ENCODE assay signal across 10 mouse cellular contexts in genomic region chr11:11855061-11855672, GRCm38 (mm10). TPM values are rescaled to one million over a fixed set of nuclear protein-coding genes. Genes with fewer than 3 reads are reported as not detected.
DNase-seq lines count a peak whose midpoint lies in the region; ATAC-seq and TF ChIP-seq lines count a peak whose summit lies in the region.
"Had no signal": no experiment of that assay in that cellular context is flagged by ENCODE, and none has a peak within 500 bp of the region (broad histone marks: within the 10 kb centered on the region; RNA-seq: fewer than 3 reads in every experiment).

No protein-coding gene starts in this region.

- H3K4me3 ChIP-seq in gastrocnemius, adult 2 months = peak overlapping the region; percentile 23; the same call in 1 of the 2 replicates
- H3K4me3 ChIP-seq in lung, postnatal 0 days (ENCODE audit: low read depth, low read length) = no peak overlapping the region
- no peak overlapping the region for H3K4me3 ChIP-seq in intestine, embryonic 15.5 days (replicated peaks)
- H3K4me3 ChIP-seq in neural tube, embryonic 15.5 days (replicated peaks) = no peak overlapping the region

- no peaks in the 10 kb centered on the region for H3K36me3 ChIP-seq in lung, postnatal 0 days (ENCODE audit: insufficient read depth, low read length)
- no peaks in the 10 kb centered on the region; the same call in 1 of the 2 replicates for H3K36me3 ChIP-seq in intestine, embryonic 15.5 days
- no peaks in the 10 kb centered on the region for H3K36me3 ChIP-seq in neural tube, embryonic 15.5 days

- TF ChIP-seq CTCF in gastrocnemius, adult 2 months (IDR thresholded peaks at IDR 0.05) = no peak
- TF ChIP-seq CTCF in lung, postnatal 0 days (IDR thresholded peaks at IDR 0.05) = no peak

- no peaks in the 10 kb centered on the region for H3K9me3 ChIP-seq in lung, postnatal 0 days (ENCODE audit: low read length)
- H3K9me3 ChIP-seq in intestine, embryonic 15.5 days = no peaks in the 10 kb centered on the region
- no peaks in the 10 kb centered on the region for H3K9me3 ChIP-seq in neural tube, embryonic 15.5 days (replicated peaks)

- H3K27me3 ChIP-seq in lung, postnatal 0 days (replicated peaks; ENCODE audit: insufficient read depth, low read length) = no peaks in the 10 kb centered on the region
- no peaks in the 10 kb centered on the region for H3K27me3 ChIP-seq in intestine, embryonic 15.5 days (replicated peaks)
- H3K27me3 ChIP-seq in neural tube, embryonic 15.5 days (replicated peaks) = no peaks in the 10 kb centered on the region

- H3K4me1 ChIP-seq in lung, postnatal 0 days (ENCODE audit: insufficient read depth, low read depth, low read length) = peaks cover 6% of the 10 kb centered on the region; the same call in 1 of the 2 replicates
- peaks cover 15% of the 10 kb centered on the region for H3K4me1 ChIP-seq in intestine, embryonic 15.5 days (replicated peaks)
- peaks cover 25% of the 10 kb centered on the region for H3K4me1 ChIP-seq in neural tube, embryonic 15.5 days

- no peak for ATAC-seq in lung, postnatal 0 days
- no peak for ATAC-seq in intestine, embryonic 15.5 days
- ATAC-seq in neural tube, embryonic 15.5 days (ENCODE audit: low FRiP score) = peak; percentile 40; the same call in 1 of the 2 replicates

- no peak overlapping the region for H3K4me2 ChIP-seq in lung, postnatal 0 days (replicated peaks; ENCODE audit: low read depth, low read length)
- H3K4me2 ChIP-seq in intestine, embryonic 15.5 days (replicated peaks) = no peak overlapping the region
- no peak overlapping the region for H3K4me2 ChIP-seq in neural tube, embryonic 15.5 days

- H3K9ac ChIP-seq in lung, postnatal 0 days (replicated peaks; ENCODE audit: low read depth) = no peak overlapping the region
- no peak overlapping the region for H3K9ac ChIP-seq in intestine, embryonic 15.5 days
- H3K9ac ChIP-seq in neural tube, embryonic 15.5 days (replicated peaks) = no peak overlapping the region

- peak; percentile 51 for DNase-seq in gastrocnemius, adult 2 months
- DNase-seq in gastrocnemius, postnatal 4 days (ENCODE audit: low spot score in 2 of 2) = no peak
- no peak for DNase-seq in lung, postnatal 0 days (ENCODE audit: low spot score)
- DNase-seq in lung, postnatal 4 days = no peak
- DNase-seq in frontal cortex, adult 2 months (ENCODE audit: extremely low spot score in 1 of 2, low spot score in 1 of 2) = no peak
- DNase-seq in cerebellum, adult 11 months = no peak
- DNase-seq: kidney, adult 18-20 months; spleen, adult 18-20 months had no signal

- peak overlapping the region; percentile 91 for H3K27ac ChIP-seq in gastrocnemius, adult 2 months
- H3K27ac ChIP-seq in lung, postnatal 0 days (ENCODE audit: low read length) = peak overlapping the region; percentile 38; the same call in 1 of the 2 replicates
- peak overlapping the region; percentile 81 for H3K27ac ChIP-seq in intestine, embryonic 15.5 days
- peak overlapping the region; percentile 68 for H3K27ac ChIP-seq in neural tube, embryonic 15.5 days (replicated peaks)

- 42% methylated on average over 6 of the region's 6 CpGs for WGBS in lung, postnatal 0 days
- 33% methylated on average over 6 of the region's 6 CpGs for WGBS in intestine, embryonic 15.5 days
- WGBS in neural tube, embryonic 15.5 days = 13% methylated on average over 6 of the region's 6 CpGs

- TF ChIP-seq EP300 in lung, postnatal 0 days (IDR thresholded peaks at IDR 0.05) = no peak

- intact Hi-C loops in gastrocnemius, adult 2 months (cut with DNase I) = no loop called here

RNA-seq across cellular contexts. Expression of gene Ddc, which starts 42.8 kb away (rescaled TPM):
- total RNA-seq in gastrocnemius, adult 2 months (2021) = under 1 TPM; 0.61 to 0.81 TPM
- total RNA-seq in gastrocnemius, postnatal 4 days (2021) = 10 to 100 TPM; 60.0 to 67.4 TPM
- 12.4 and 17.6 TPM in 2 replicates for polyA plus RNA-seq in lung, postnatal 0 days (2015; fragmentation: Nextera tagmentation; extraction: Ambion mirVana)
- 46.3 and 52.2 TPM in 2 replicates for polyA plus RNA-seq in intestine, embryonic 15.5 days (2015; fragmentation: Nextera tagmentation; extraction: Ambion mirVana)
- polyA plus RNA-seq in neural tube, embryonic 15.5 days (2015; fragmentation: Nextera tagmentation; extraction: Ambion mirVana) = 4.7 and 5.5 TPM in 2 replicates
- polyA plus RNA-seq in frontal cortex, adult 2 months (2012; rRNA removed) = 8.3 and 9.4 TPM in 2 replicates

RNA-seq across cellular contexts. Expression of gene Fignl1, which starts 46.4 kb away (rescaled TPM):
- total RNA-seq in gastrocnemius, adult 2 months (2021) = under 1 TPM in 1 of 2 experiments, not detected in 1; 0.22 TPM
- total RNA-seq in gastrocnemius, postnatal 4 days (2021) = 10 to 100 TPM; 10.3 to 12.1 TPM
- 4.2 and 5.6 TPM in 2 replicates for polyA plus RNA-seq in lung, postnatal 0 days (2015; fragmentation: Nextera tagmentation; extraction: Ambion mirVana)
- polyA plus RNA-seq in intestine, embryonic 15.5 days (2015; fragmentation: Nextera tagmentation; extraction: Ambion mirVana) = 46.9 and 52.8 TPM in 2 replicates
- polyA plus RNA-seq in neural tube, embryonic 15.5 days (2015; fragmentation: Nextera tagmentation; extraction: Ambion mirVana) = 8.7 and 19.6 TPM in 2 replicates
- 0.58 and 0.69 TPM in 2 replicates for polyA plus RNA-seq in frontal cortex, adult 2 months (2012; rRNA removed)

Comparison
In these comparisons a context has a peak if more than half of its experiments do, and no peak if none do; other contexts are left out.
1. H3K27ac ChIP-seq: peak in every context shown above with its lines; median percentile 91 in gastrocnemius, adult 2 months; 81 in intestine, embryonic 15.5 days; 68 in neural tube, embryonic 15.5 days; 38 in lung, postnatal 0 days.